In the genomic region with DNA sequence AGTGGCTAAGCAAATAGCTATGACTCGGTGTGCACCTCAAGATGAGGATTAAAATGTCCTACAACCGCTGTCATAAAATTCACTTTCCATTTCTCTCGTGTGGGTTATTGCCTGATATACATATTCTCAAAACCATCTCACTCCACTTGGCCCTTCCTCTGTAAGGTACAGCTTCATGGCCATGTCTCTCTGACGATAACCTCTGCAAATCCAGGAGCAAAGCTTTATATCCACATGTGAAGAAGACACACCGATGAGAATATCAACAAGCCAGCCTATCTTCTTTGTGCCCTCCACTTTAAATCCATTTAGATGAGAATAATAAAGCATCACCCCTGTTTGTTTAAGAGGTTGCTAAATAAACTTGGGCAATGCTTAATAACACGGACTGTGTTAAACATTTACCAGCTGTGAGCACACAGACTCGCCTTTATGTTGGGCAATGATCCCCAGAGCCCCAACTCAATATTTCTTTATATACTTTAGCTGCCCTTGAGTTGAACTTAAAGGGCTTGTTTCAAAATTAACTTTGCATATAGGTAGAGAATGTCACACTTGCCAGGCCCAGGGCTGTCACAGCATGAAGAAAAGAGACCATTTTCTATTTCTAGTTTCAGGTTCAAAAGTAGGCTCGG, we compare ENCODE assay signal across 9 mouse cellular contexts.
DNase-seq lines count a peak whose midpoint lies in the region; ATAC-seq and TF ChIP-seq lines count a peak whose summit lies in the region.
"Had no signal": no experiment of that assay in that cellular context is flagged by ENCODE, and none has a peak within 500 bp of the region (broad histone marks: within the 10 kb centered on the region; RNA-seq: fewer than 3 reads in every experiment).

No protein-coding gene starts in this region.

- no peak for TF ChIP-seq POLR2A in limb, embryonic 14.5 days (IDR thresholded peaks at IDR 0.05; ENCODE audit: borderline replicate concordance, extremely low read depth, insufficient read depth, insufficient read length)

- DNase-seq in hindbrain, embryonic 10.5 days (ENCODE audit: low spot score) = no peak
- no peak for DNase-seq in hindbrain, embryonic 11.5 days (ENCODE audit: low spot score)
- no peak for DNase-seq in limb, embryonic 14.5 days (ENCODE audit: low spot score)
- DNase-seq in right cerebral cortex, adult 2 months (ENCODE audit: low spot score in 2 of 2) = no peak
- no peak for DNase-seq in urinary bladder, postnatal 10 days (ENCODE audit: low spot score)
- no peak for DNase-seq in layer of hippocampus, adult 2 months (ENCODE audit: low spot score in 2 of 2)
- DNase-seq: thymus, adult 18-20 months had no signal

- peak overlapping the region; percentile 66 for H3K27ac ChIP-seq in hindbrain, embryonic 10.5 days
- no peak overlapping the region; the same call in 1 of the 2 replicates for H3K27ac ChIP-seq in hindbrain, embryonic 11.5 days (ENCODE audit: low read depth, low read length)
- peak overlapping the region; percentile 70 for H3K27ac ChIP-seq in hindbrain, embryonic 12.5 days
- peak overlapping the region; percentile 75 for H3K27ac ChIP-seq in limb, embryonic 14.5 days (replicated peaks; ENCODE audit: low read depth, low read length)
- peak overlapping the region; percentile 78 for H3K27ac ChIP-seq in neural tube, embryonic 13.5 days (replicated peaks)
- no peak overlapping the region for H3K27ac ChIP-seq in layer of hippocampus, adult 2 months

- H3K36me3 ChIP-seq in hindbrain, embryonic 10.5 days = no peaks in the 10 kb centered on the region
- H3K36me3 ChIP-seq in hindbrain, embryonic 11.5 days (ENCODE audit: control insufficient read depth, insufficient read depth, low read length) = no peaks in the 10 kb centered on the region
- H3K36me3 ChIP-seq in hindbrain, embryonic 12.5 days = no peaks in the 10 kb centered on the region
- no peaks in the 10 kb centered on the region for H3K36me3 ChIP-seq in limb, embryonic 14.5 days (ENCODE audit: control insufficient read depth, insufficient read depth, low read length)
- H3K36me3 ChIP-seq in neural tube, embryonic 13.5 days = no peaks in the 10 kb centered on the region

- H3K4me2 ChIP-seq in hindbrain, embryonic 11.5 days (replicated peaks; ENCODE audit: low read depth, low read length) = no peak overlapping the region
- no peak overlapping the region for H3K4me2 ChIP-seq in hindbrain, embryonic 12.5 days (replicated peaks)
- no peak overlapping the region for H3K4me2 ChIP-seq in limb, embryonic 14.5 days (replicated peaks; ENCODE audit: low read depth, low read length, severe bottlenecking)
- no peak overlapping the region for H3K4me2 ChIP-seq in neural tube, embryonic 13.5 days

- H3K4me1 ChIP-seq in hindbrain, embryonic 10.5 days (replicated peaks) = peaks cover 22% of the 10 kb centered on the region
- no peaks in the 10 kb centered on the region; the same call in 1 of the 2 replicates for H3K4me1 ChIP-seq in hindbrain, embryonic 11.5 days (replicated peaks; ENCODE audit: control insufficient read depth, insufficient read depth, low read length)
- H3K4me1 ChIP-seq in hindbrain, embryonic 12.5 days = peaks cover 21% of the 10 kb centered on the region
- H3K4me1 ChIP-seq in limb, embryonic 14.5 days (ENCODE audit: control insufficient read depth, insufficient read depth, low read length) = peaks cover 39% of the 10 kb centered on the region
- peaks cover 29% of the 10 kb centered on the region for H3K4me1 ChIP-seq in neural tube, embryonic 13.5 days (replicated peaks)

- no peak for ATAC-seq in hindbrain, embryonic 11.5 days (ENCODE audit: low FRiP score)
- ATAC-seq in hindbrain, embryonic 12.5 days (ENCODE audit: low FRiP score) = no peak
- ATAC-seq in limb, embryonic 14.5 days (ENCODE audit: low FRiP score, low read depth) = no peak
- peak; percentile 40; the same call in 1 of the 2 replicates for ATAC-seq in neural tube, embryonic 13.5 days (ENCODE audit: low read depth)

- H3K27me3 ChIP-seq in hindbrain, embryonic 10.5 days (ENCODE audit: insufficient read depth, poor library complexity, severe bottlenecking) = no peaks in the 10 kb centered on the region
- no peaks in the 10 kb centered on the region for H3K27me3 ChIP-seq in hindbrain, embryonic 11.5 days (ENCODE audit: control insufficient read depth, insufficient read depth, low read length)
- H3K27me3 ChIP-seq in hindbrain, embryonic 12.5 days = no peaks in the 10 kb centered on the region
- H3K27me3 ChIP-seq in limb, embryonic 14.5 days (ENCODE audit: control insufficient read depth, insufficient read depth, low read length) = no peaks in the 10 kb centered on the region
- H3K27me3 ChIP-seq in neural tube, embryonic 13.5 days = no peaks in the 10 kb centered on the region

- TF ChIP-seq CTCF in layer of hippocampus, adult 2 months (conservative IDR thresholded peaks at IDR 0.05) = no peak

- WGBS in hindbrain, embryonic 10.5 days = 68% methylated on average over 8 of the region's 8 CpGs
- 63% methylated on average over 8 of the region's 8 CpGs for WGBS in hindbrain, embryonic 11.5 days
- WGBS in hindbrain, embryonic 12.5 days = 58% methylated on average over 8 of the region's 8 CpGs
- 44% methylated on average over 8 of the region's 8 CpGs for WGBS in limb, embryonic 14.5 days
- WGBS in neural tube, embryonic 13.5 days = 53% methylated on average over 8 of the region's 8 CpGs

- H3K4me3 ChIP-seq in hindbrain, embryonic 10.5 days = no peak overlapping the region
- H3K4me3 ChIP-seq in hindbrain, embryonic 11.5 days (ENCODE audit: low read depth, low read length) = no peak overlapping the region
- no peak overlapping the region for H3K4me3 ChIP-seq in hindbrain, embryonic 12.5 days
- H3K4me3 ChIP-seq in limb, embryonic 14.5 days (replicated peaks; ENCODE audit: low read length) = no peak overlapping the region
- no peak overlapping the region for H3K4me3 ChIP-seq in neural tube, embryonic 13.5 days
- H3K4me3 ChIP-seq in layer of hippocampus, adult 2 months = no peak overlapping the region

- H3K9me3 ChIP-seq in hindbrain, embryonic 10.5 days = no peaks in the 10 kb centered on the region
- H3K9me3 ChIP-seq in hindbrain, embryonic 11.5 days (ENCODE audit: control insufficient read depth, low read length) = no peaks in the 10 kb centered on the region
- H3K9me3 ChIP-seq in hindbrain, embryonic 12.5 days (replicated peaks) = no peaks in the 10 kb centered on the region
- no peaks in the 10 kb centered on the region for H3K9me3 ChIP-seq in limb, embryonic 14.5 days (ENCODE audit: control insufficient read depth, low read length)
- H3K9me3 ChIP-seq in neural tube, embryonic 13.5 days = no peaks in the 10 kb centered on the region

- no peak overlapping the region for H3K9ac ChIP-seq in hindbrain, embryonic 11.5 days (ENCODE audit: low read depth, low read length)
- no peak overlapping the region for H3K9ac ChIP-seq in hindbrain, embryonic 12.5 days
- no peak overlapping the region for H3K9ac ChIP-seq in limb, embryonic 14.5 days (ENCODE audit: low read depth, low read length, severe bottlenecking)
- peak overlapping the region; percentile 45; the same call in 1 of the 2 replicates for H3K9ac ChIP-seq in neural tube, embryonic 13.5 days

Comparison
In these comparisons a context has a peak if more than half of its experiments do, and no peak if none do; other contexts are left out.
1. H3K27ac ChIP-seq: peak in hindbrain, embryonic 10.5 days (single experiment), hindbrain, embryonic 12.5 days (single experiment), limb, embryonic 14.5 days (single experiment) and neural tube, embryonic 13.5 days (single experiment); none in hindbrain, embryonic 11.5 days (single experiment) and layer of hippocampus, adult 2 months (single experiment).